Mouse (Mus musculus): ENCODE data around the gene Trip13.

The Trip13 gene

DNA sequence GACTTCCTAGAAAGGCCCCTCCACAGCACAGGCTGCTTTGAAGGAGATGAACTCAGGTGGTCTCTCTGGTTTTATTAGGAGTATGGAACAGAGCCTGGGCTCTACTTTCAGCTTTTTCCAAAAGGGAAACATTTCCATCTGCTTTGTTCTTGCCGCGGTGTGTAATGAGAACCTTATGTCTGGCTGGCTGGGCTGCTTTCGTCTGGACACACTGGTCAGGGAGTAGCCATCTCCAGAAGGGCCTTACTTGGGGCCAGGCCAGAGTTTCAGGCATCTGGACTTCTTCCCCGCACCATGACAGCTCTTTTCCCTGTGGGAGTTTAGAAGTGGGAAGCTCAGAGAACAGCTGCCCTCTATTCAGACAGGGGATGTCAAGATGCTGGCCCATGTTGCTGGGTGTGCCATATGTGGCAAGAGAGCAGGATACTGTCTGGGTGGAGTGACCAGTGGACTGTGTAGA lies 50.1 kb downstream of the Trip13 start:
- peak; percentile 87 to 93 for DNase-seq (ENCODE audit: low spot score in 2 of 2)

DNA sequence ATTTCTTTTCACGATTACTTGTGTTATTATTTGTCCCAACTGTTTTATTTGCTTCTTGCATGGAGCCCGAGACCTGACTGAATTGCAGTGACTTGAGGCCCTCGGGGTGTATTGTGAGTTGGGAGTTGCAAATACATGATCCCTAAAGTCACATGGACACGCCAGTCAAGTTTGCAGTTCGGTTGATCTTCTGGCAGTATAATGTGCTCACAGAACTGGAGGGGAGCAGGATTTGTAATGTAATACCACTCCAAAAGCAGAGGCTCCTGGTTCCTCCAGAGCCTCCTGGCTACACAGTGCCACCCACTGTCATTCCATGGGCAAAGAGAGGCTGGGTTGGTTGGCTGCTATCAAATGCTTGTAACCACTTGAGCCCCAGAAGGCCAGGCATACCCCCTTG lies 51.0 kb downstream of the Trip13 start:
- DNase-seq (ENCODE audit: low spot score in 2 of 2): no peak

- DNase-seq (ENCODE audit: low spot score in 2 of 2): peak in 1 of 2 experiments; percentile 34
Measured at GRCm38 (mm10) chr13:73886066-73886465, 51.5 kb downstream of the Trip13 start.

DNA sequence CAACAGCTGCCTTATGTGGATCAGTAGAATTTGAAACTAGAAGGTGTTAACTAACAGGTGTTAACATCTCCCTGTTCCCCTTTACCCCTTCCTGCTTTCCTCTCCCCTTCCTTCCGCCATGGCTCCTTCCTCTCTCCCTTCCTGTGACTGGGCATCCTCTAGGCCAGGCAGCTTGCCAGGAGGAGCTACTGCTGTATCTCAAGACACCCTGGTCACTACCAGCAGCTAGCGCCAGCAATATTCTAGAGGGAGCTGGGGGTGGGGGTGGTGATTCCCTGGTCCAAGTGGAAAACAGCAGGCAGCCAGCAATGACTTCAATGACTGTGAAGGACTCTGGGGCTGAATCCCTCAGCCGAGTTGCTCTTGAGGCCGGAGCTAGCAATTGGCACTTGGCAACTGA lies 51.9 kb downstream of the Trip13 start:
- DNase-seq (ENCODE audit: low spot score in 2 of 2): peak in 1 of 2 experiments; percentile 36

- peak in 1 of 2 experiments; percentile 54 for DNase-seq (ENCODE audit: low spot score in 2 of 2)
Measured at GRCm38 (mm10) chr13:73881347-73881746, 56.2 kb downstream of the Trip13 start.

DNA sequence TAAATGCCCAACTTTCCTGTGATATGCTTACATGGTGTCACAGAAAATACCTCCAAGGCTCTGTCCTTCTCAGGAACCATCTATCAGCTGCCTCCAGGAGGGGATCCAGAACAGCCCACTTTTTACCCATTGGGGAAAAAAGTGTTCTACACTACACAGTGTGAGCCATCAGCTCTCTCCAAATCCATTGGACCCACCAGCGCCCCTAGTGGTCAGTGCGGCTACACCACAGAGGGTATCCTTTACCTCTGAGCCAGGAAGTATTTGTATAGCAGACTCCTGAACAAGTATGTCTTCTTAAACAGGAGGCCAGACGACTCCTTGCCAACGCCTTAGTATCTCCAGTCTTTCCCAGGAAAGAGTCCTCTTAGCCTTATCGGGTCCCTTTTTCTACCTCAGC lies 57.8 kb downstream of the Trip13 start:
- no peak for DNase-seq (ENCODE audit: low spot score in 2 of 2)

DNA sequence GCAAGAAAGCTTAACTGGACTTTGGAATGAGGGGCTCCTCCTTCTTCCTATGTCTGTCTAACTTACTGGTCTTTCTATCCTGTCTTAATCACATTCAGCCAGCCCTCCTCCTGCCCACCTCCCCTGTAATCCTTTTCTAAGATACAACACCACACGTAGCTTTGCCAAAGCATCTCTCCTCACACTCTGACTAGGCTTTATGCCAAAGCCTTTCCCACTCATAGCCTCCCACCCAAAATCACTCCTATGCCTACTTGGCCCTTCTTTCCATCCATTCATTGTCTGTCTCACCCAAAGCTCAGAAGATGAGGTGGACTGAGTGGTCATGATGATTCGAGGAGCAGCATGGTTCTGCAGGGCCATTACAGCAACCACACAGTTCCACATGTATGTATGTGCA lies 65.4 kb downstream of the Trip13 start:
- no peak for DNase-seq (ENCODE audit: low spot score in 2 of 2)

All from heart, adult 9 months (tissue).